Mouse (Mus musculus): ENCODE data around the gene Hbq1a. TPM values are rescaled to one million over a fixed set of nuclear protein-coding genes. Genes with fewer than 3 reads are reported as not detected.
A peak's percentile ranks its signal among the peaks of the same experiment; 100 is the strongest.
"Not testable (repeated sequence)": the region's sequence is repeated elsewhere in the genome, so short reads cannot be mapped to it uniquely, and the experiment has no call there.

Hbq1a gene
- polyA plus RNA-seq, 1 experiment from 2014 or later: not detected

DNA sequence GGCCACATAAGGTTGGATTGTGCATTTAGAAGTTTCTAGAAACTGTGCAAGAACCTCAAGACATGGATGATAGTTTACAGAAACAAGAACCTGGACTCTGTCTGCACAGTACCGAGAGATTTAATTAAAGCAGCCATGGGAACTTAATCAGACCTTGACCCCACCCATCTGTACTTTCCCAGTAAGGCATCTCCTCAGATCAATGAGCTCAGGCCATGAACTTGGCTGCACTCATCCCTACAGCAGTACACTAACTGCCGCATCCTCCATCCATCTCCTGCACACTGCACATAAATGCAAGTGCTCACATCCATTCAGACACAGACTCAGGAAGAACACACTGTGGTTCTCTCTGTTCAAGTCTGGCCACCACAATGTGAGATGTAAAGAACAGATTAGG lies 19.2 kb upstream of the Hbq1a start:
- H3K9me3 ChIP-seq (ENCODE audit: control insufficient read depth, low read length): no peaks in the 10 kb centered on the region

DNA sequence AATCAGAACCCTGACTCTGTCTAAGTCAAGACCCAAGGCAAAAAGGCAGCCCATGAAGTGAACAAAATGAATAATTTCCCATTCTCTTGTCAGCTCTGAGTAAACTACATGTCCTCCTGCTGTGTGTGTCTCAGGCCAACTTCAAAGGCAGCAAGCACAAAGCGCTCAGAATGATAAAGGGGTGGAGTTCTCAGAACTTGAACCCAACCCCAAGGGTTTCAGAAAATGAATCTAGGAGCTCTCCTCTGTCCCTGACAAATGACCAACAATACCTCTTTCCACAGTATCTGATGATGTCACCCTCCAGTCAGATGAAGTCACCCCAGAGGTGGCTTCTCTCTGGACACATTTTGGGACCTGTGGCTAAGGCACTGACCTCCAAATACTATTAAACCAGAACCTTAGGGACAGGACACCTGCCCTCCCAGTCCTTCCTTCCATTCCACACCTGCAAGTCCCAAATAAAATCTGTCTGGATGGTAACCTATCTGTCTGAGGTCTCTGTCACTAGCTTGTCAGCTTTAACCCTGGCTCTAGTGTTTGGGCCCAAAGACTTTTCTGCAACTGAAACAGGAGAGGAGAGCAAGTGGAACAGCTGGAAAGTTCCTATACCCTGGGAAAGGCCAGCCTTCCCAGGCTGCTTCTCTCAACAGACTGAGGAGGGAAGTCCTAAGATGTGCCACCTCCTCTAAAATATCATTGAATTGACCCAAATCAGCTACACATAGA lies 18.3 kb upstream of the Hbq1a start:
- no peaks in the 10 kb centered on the region for H3K36me3 ChIP-seq (ENCODE audit: control insufficient read depth, insufficient read depth, low read length)
- peaks cover 17% of the 10 kb centered on the region; the same call in 1 of the 2 replicates for H3K27me3 ChIP-seq (replicated peaks; ENCODE audit: control insufficient read depth, insufficient read depth, low read length)
- no peak overlapping the region for H3K4me2 ChIP-seq (ENCODE audit: low read length)
- H3K9ac ChIP-seq (ENCODE audit: low read length): no peak overlapping the region
- H3K9me3 ChIP-seq (ENCODE audit: control insufficient read depth, low read length): no peaks in the 10 kb centered on the region
- DNase-seq (ENCODE audit: low spot score) (no peak), ATAC-seq (replicated peaks; ENCODE audit: low FRiP score, low TSS enrichment, low read depth) (no peak)
- WGBS: 72% methylated on average over 1 of the region's 1 CpGs
- no peaks in the 10 kb centered on the region for H3K4me1 ChIP-seq (replicated peaks; ENCODE audit: control insufficient read depth, insufficient read depth, low read length)
- no peak overlapping the region for H3K4me3 ChIP-seq (ENCODE audit: low read depth, low read length)
- no peak overlapping the region for H3K27ac ChIP-seq (ENCODE audit: low read depth)

More for the DNA sequence above, 19.2 kb upstream of the Hbq1a start:
- Histone ChIP-seq H3K4me2 (ENCODE audit: low read length) (no peak overlapping the region), H3K27ac (ENCODE audit: low read depth) (no peak overlapping the region), H3K9ac (ENCODE audit: low read length) (no peak overlapping the region), H3K4me1 (replicated peaks; ENCODE audit: control insufficient read depth, insufficient read depth, low read length) (no peaks in the 10 kb centered on the region), H3K36me3 (ENCODE audit: control insufficient read depth, insufficient read depth, low read length) (no peaks in the 10 kb centered on the region), H3K4me3 (ENCODE audit: low read depth, low read length) (no peak overlapping the region), H3K27me3 (replicated peaks; ENCODE audit: control insufficient read depth, insufficient read depth, low read length) (peaks cover 18% of the 10 kb centered on the region; the same call in 1 of the 2 replicates)
- DNase-seq (ENCODE audit: low spot score) (no peak), ATAC-seq (replicated peaks; ENCODE audit: low FRiP score, low TSS enrichment, low read depth) (no peak)
- 71% methylated on average over 2 of the region's 2 CpGs for WGBS

DNA sequence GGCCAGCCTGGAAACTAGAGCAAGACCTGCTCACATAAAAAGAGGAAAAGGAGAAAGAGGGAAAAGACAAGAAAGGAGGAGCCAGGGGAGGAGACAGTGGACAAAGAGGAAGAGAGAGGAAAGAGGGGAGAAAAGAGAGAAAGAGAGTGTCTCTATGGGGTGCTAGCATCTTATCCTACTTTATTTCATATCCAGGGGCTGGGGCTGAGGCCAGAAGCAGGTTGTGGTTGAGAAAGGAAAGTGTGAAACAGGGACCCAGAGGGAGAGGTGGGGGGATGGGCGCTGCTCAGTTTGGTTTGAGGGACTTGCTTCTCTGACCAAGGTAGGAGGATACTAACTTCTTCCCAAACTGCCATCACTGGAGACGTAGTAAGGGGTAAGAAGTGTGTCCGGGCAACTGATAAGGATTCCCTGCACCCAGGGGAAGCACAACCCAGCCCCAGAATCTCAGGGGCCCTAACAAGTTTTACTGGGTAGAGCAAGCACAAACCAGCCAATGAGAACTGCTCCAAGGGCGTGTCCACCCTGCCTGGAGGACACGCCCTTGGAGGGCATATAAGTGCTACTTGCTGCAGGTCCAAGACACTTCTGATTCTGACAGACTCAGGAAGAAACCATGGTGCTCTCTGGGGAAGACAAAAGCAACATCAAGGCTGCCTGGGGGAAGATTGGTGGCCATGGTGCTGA lies 16.6 kb upstream of the Hbq1a start, which contains the start of gene Hba-a1:
Gene Hba-a1, plus strand, starts transcription at position 421 of the 687 bp plus-strand sequence.
- H3K27me3 ChIP-seq (replicated peaks; ENCODE audit: control insufficient read depth, insufficient read depth, low read length): peaks cover 13% of the 10 kb centered on the region; the same call in 1 of the 2 replicates
- ATAC-seq (replicated peaks; ENCODE audit: low FRiP score, low TSS enrichment, low read depth): 0 out of 2 replicates have a peak, but pooled peaks have one; percentile 54
- not testable (repeated sequence) for H3K36me3 ChIP-seq (ENCODE audit: control insufficient read depth, insufficient read depth, low read length); DNase-seq (ENCODE audit: low spot score); H3K4me3 ChIP-seq (ENCODE audit: low read depth, low read length); H3K27ac ChIP-seq (ENCODE audit: low read depth); H3K4me2 ChIP-seq (ENCODE audit: low read length); H3K4me1 ChIP-seq (replicated peaks; ENCODE audit: control insufficient read depth, insufficient read depth, low read length); H3K9me3 ChIP-seq (ENCODE audit: control insufficient read depth, low read length); H3K9ac ChIP-seq (ENCODE audit: low read length)
- 50% methylated on average over 1 of the region's 5 CpGs for WGBS

DNA sequence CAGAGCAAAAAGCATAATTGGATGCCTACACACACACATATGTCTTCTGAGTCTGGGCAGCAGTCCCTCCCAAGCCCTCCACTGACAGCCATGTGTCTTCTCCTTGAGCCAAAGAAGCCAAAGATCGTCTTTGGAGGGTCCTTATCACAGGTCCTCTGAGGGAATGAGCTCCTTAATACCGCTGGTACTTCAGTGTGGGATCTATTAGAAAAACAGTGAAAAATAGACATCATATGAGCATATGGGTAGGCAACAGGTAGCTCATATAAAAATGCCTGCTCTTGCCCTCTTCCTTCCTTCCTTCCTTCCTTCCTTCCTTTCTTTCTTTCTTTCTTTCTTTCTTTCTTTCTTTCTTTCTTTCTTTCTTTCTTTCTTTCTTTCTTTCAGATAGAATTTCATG lies 15.3 kb upstream of the Hbq1a start:
- not testable (repeated sequence) for ATAC-seq (replicated peaks; ENCODE audit: low FRiP score, low TSS enrichment, low read depth); H3K4me2 ChIP-seq (ENCODE audit: low read length)
- WGBS: 54% methylated on average over 2 of the region's 2 CpGs

DNA sequence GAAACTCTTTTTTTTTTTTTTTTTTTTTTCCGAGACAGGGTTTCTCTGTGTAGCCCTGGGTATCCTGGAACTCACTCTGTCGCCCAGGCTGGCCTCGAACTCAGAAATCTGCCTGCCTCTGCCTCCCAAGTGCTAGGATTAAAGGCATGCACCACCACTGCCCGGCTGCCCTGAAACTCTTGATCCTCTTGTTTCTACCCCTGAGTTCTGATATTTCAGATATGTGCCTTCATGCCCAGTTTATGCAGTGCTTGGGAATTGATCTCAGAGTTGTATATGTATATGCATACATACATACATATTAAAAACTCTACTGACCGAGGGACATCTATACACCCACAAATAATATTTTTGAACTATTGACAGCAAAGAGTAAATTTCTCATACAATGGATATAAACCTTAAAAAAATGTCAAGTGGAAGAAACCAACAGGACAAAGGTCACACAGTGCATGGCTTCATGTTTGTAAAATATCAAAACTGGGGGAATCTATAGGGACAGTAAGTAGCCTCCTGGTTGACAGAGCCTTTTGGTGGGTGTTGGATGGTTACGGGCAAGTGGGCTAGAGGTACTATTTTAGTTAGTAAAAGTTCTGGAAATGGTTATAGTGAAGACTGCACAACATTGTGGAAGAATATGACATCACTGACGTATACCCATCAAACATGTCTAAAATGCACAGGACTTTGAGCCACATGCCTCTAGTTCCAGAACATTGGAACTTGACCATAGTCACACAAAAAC lies 14.7 kb upstream of the Hbq1a start:
- Histone ChIP-seq H3K27me3 (replicated peaks; ENCODE audit: control insufficient read depth, insufficient read depth, low read length) (0 out of 2 replicates have a peak, but pooled peaks cover 8% of the 10 kb centered on the region), H3K4me2 (ENCODE audit: low read length) (no peak overlapping the region), H3K27ac (ENCODE audit: low read depth) (no peak overlapping the region), H3K9me3 (ENCODE audit: control insufficient read depth, low read length) (no peaks in the 10 kb centered on the region), H3K4me1 (replicated peaks; ENCODE audit: control insufficient read depth, insufficient read depth, low read length) (no peaks in the 10 kb centered on the region), H3K36me3 (ENCODE audit: control insufficient read depth, insufficient read depth, low read length) (no peaks in the 10 kb centered on the region), H3K4me3 (ENCODE audit: low read depth, low read length) (no peak overlapping the region), H3K9ac (ENCODE audit: low read length) (no peak overlapping the region)
- 80% methylated on average over 7 of the region's 7 CpGs for WGBS
- no peak for DNase-seq (ENCODE audit: low spot score)
- no peak for ATAC-seq (replicated peaks; ENCODE audit: low FRiP score, low TSS enrichment, low read depth)

More for the DNA sequence above, 15.3 kb upstream of the Hbq1a start:
- not testable (repeated sequence) for H3K27me3 ChIP-seq (replicated peaks; ENCODE audit: control insufficient read depth, insufficient read depth, low read length); H3K4me3 ChIP-seq (ENCODE audit: low read depth, low read length); H3K27ac ChIP-seq (ENCODE audit: low read depth); DNase-seq (ENCODE audit: low spot score); H3K9ac ChIP-seq (ENCODE audit: low read length); H3K9me3 ChIP-seq (ENCODE audit: control insufficient read depth, low read length); H3K4me1 ChIP-seq (replicated peaks; ENCODE audit: control insufficient read depth, insufficient read depth, low read length); H3K36me3 ChIP-seq (ENCODE audit: control insufficient read depth, insufficient read depth, low read length)

DNA sequence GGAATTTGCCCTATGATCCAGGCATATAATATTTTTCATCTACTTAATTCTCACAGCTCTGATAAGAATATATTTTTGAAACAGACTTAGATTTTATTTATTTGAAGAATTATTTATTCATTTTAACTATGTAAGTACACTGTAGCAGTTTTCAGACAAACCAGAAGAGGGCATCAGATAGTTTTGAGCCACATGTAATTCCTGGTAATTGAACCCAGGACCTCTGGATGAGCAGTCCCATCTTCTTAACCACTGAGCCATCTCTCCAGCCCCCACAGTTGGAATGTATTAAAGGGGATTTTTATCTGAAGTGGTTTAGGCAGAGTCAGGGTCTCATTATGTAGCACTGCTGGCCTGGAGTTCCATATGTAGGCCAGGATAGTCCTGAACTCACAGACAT lies 14.0 kb upstream of the Hbq1a start:
- H3K9me3 ChIP-seq (ENCODE audit: control insufficient read depth, low read length); ATAC-seq (replicated peaks; ENCODE audit: low FRiP score, low TSS enrichment, low read depth); H3K27me3 ChIP-seq (replicated peaks; ENCODE audit: control insufficient read depth, insufficient read depth, low read length); H3K36me3 ChIP-seq (ENCODE audit: control insufficient read depth, insufficient read depth, low read length); H3K27ac ChIP-seq (ENCODE audit: low read depth); H3K4me2 ChIP-seq (ENCODE audit: low read length); H3K9ac ChIP-seq (ENCODE audit: low read length); H3K4me1 ChIP-seq (replicated peaks; ENCODE audit: control insufficient read depth, insufficient read depth, low read length); DNase-seq (ENCODE audit: low spot score); H3K4me3 ChIP-seq (ENCODE audit: low read depth, low read length): not testable (repeated sequence)

DNA sequence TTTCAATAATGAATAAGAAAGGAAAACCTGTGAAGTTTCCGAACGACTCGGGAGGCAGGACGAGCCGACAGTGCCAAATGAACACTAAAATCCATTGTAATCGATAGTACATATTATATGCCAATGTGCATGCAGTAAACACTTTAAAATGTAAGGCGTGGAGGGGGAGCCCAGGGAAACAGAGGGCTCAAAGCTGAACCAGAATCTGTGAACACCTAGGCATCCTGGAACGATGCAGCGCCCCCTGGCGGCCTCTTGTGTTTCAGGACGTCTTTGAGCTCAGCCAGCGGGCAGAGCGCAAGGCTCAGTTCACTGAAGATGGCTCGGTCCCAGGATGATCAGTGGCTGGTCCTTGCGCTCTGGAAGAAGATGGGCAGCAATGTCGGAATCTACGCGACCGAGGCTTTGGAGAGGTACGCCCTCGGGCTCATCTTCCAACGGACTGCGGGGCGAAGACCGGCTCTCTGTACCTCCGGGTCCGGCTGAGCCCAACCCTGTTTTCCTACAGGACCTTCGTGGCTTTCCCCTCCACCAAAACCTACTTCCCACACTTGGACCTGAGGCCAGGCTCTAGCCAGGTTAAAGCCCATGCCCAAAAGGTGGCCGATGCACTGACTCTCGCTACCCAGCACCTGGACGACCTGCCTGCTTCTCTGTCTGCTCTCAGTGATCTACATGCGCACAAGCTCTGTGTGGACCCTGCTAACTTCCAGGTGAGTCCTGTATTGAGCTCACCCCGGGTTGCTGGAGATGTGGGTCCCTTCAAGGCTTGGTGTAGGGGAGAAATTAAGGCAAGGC lies 13.0 kb upstream of the Hbq1a start, which contains the start of gene Hbq1b:
Gene Hbq1b, plus strand, starts transcription at position 271 of the 798 bp plus-strand sequence.
- WGBS: 20% methylated on average over 30 of the region's 33 CpGs
- ATAC-seq (replicated peaks; ENCODE audit: low FRiP score, low TSS enrichment, low read depth) (peak; percentile 48; the same call in 1 of the 2 replicates), DNase-seq (ENCODE audit: low spot score) (peak; percentile 79)
- not testable (repeated sequence) for H3K27me3 ChIP-seq (replicated peaks; ENCODE audit: control insufficient read depth, insufficient read depth, low read length); H3K9ac ChIP-seq (ENCODE audit: low read length); H3K9me3 ChIP-seq (ENCODE audit: control insufficient read depth, low read length); H3K36me3 ChIP-seq (ENCODE audit: control insufficient read depth, insufficient read depth, low read length); H3K27ac ChIP-seq (ENCODE audit: low read depth); H3K4me1 ChIP-seq (replicated peaks; ENCODE audit: control insufficient read depth, insufficient read depth, low read length); H3K4me3 ChIP-seq (ENCODE audit: low read depth, low read length)
- H3K4me2 ChIP-seq (ENCODE audit: low read length): peak within 1 kb of the TSS; percentile 41

DNA sequence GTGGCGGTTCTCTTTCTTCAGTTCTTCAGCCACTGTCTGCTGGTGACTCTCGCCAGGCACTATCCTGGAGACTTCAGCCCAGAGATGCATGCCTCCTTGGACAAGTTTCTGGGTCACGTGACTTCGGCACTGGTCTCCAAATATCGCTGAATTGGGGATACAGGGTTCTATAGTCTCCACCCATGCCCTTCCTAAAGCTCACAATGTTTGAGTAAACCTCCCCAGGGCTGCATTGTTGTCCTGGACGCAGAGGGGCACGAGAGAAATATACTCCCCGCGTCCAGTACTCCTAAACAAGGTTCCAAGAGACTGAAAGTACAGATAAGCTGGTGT lies 12.4 kb upstream of the Hbq1a start:
- Histone ChIP-seq H3K36me3 (ENCODE audit: control insufficient read depth, insufficient read depth, low read length) (no peaks in the 10 kb centered on the region), H3K9me3 (ENCODE audit: control insufficient read depth, low read length) (no peaks in the 10 kb centered on the region), H3K9ac (ENCODE audit: low read length) (no peak overlapping the region), H3K4me3 (ENCODE audit: low read depth, low read length) (no peak overlapping the region), H3K27me3 (replicated peaks; ENCODE audit: control insufficient read depth, insufficient read depth, low read length) (0 out of 2 replicates have a peak, but pooled peaks cover 5% of the 10 kb centered on the region), H3K27ac (ENCODE audit: low read depth) (no peak overlapping the region), H3K4me2 (ENCODE audit: low read length) (no peak overlapping the region), H3K4me1 (replicated peaks; ENCODE audit: control insufficient read depth, insufficient read depth, low read length) (no peaks in the 10 kb centered on the region)
- no peak for DNase-seq (ENCODE audit: low spot score)
- ATAC-seq (replicated peaks; ENCODE audit: low FRiP score, low TSS enrichment, low read depth): no peak
- WGBS: 65% methylated on average over 9 of the region's 9 CpGs
